Mouse (Mus musculus): ENCODE results near the gene Ints3. TPM values are rescaled to one million over a fixed set of nuclear protein-coding genes. Genes with fewer than 3 reads are reported as not detected.
A peak's percentile ranks its signal among the peaks of the same experiment; 100 is the strongest.

Gene Ints3
- polyA plus RNA-seq, 1 experiment from 2014 or later, result 15.7 TPM

- DNase-seq (ENCODE audit: low spot score), result no peak
These were observed 42.4 kb downstream of the Ints3 start for GRCm38 (mm10) chr3:90391004-90391403.

DNA sequence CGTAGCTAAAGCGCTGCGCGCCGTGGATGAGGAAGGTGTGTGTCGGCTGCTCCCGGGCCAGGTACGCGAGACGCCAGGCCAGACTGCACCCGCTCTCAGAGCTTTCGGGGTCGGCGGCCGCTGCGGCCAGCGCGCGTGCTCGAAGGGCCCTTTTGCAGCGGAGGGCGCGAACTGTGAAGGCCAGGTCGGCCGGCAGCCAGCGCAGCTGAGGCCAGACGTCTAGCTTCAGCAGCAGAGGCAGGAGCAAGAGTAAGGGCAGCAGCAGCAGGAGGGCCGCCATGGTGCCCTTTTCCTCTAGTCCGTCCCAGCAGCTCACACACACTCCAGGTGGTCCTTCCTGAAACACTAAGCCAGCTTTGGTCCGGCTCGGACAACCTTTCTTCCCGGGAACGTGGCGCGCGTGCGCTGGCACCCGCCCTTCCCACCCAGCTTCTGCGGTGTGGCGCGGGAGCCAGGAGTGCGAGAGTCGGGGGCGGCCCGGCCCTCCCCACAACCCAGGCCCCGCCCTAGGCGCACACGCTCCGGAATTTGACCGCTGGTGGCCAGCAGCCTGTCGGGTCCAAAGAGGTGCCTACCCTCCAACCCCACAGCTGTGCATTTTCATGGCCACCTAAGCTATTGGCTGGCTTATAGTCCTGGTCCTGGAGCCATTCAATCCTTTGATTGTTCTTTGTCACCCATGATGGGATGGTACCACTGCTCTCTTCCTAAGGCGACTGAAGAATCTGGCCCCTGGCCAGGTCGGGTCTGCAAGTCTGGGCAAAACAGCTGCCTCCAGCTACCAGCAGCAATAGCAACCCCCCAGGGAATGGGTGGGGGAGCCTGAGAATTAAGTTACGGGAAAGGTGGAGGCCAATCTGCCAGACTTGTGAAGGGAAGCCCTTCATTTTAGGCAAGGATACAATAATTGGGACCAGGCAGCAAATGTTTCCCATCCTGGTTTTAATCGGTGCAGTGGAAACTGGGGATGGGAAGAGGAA is 43.6 kb downstream of the Ints3 start, which contains the start of gene Slc27a3:
TSS of gene Slc27a3 (minus strand) at position 428 of the 980 bp plus-strand sequence.
- no peak for DNase-seq (ENCODE audit: low spot score)

- no peak for DNase-seq (ENCODE audit: low spot score)
These were observed 44.5 kb downstream of the Ints3 start for GRCm38 (mm10) chr3:90388726-90389510.

DNA sequence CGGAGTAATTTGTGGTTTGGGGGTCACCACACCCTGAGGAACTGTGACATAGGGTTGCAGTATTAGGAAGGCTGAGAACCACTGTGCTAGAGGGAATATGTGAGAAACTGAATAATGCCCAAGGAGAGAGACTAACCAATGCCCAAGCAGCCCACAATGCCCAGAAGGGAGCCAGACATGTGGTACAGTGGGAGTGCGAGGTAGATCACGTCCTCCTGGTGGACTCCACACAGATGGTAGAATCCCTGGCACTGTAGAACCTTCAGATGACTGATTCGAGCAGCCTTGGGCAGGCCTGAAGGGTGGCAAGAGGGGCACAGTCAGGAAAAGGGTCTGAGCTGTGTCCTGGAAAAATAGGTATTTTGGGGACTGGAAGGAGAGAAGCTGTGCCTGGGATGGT is 45.2 kb downstream of the Ints3 start:
- DNase-seq (ENCODE audit: low spot score), result no peak

DNA sequence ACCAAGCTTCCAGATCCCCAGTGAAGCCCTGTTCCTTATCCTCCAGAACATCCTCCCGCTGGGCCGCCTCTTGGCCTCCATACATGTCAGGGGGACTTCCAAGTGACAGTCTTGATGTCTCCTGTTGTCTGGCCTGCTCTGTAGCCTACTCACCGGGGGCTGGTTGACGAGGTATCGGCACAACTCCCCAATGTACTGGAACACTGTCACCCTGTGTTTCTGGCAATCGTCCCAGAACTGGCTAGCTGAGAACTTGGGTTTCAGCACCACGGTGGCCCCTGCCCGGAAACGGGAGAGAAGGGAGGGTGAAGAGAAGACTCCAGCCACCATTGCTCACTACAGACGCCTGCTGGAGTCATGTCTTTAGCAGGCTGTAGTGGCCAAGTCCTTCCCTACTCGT is 45.9 kb downstream of the Ints3 start:
- DNase-seq (ENCODE audit: low spot score), result no peak

DNA sequence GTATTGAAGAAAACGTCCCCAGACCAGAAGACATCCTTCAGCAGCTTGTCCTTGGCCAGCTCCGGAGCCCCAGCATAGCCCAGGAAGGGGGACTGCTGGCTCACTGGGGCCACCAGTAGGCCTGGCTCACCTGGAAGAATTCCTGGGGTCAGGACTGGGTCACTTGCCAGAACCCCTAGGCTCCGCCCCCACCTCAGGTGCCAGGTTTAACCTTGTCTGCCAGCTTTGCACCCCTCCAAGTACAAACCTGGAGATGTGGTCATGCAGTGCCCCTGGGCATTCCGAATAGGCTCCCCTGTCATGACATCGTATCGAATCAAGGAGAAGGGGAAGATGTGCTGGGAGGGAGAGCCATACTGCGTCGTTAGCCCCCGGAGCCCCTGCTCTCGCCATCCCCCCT is 46.6 kb downstream of the Ints3 start:
- DNase-seq (ENCODE audit: low spot score), result no peak

DNA sequence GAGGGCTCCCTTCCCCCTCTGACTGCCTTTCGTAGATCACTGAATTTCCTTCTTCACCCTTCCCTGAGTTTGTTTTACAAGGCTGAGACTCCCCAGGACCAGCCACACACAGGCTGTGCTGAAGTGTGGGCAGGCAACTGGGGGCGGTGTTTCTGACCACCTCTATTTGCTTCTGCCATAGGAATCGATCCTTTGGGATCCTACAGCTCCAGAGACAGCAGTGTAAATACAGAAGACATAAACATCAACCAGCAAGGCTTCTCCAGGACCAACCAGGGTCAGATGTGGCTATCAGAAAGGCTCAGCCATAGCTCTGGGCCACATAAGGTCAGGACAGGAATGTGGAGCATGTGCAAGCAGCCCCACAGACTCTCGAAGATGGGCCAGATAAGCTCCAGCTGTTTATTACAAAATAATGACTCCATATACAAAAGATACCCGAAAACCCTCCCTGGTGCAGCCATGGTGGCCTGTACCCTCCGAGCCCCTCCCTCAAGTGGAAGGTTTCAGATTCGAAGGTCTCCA is 48.5 kb downstream of the Ints3 start:
- no peak for DNase-seq (ENCODE audit: low spot score)

GRCm38 (mm10) chr3:90383690-90384089 is 49.7 kb downstream of the Ints3 start:
- no peak for DNase-seq (ENCODE audit: low spot score)

GRCm38 (mm10) chr3:90381727-90382126 is 51.7 kb downstream of the Ints3 start:
- DNase-seq (ENCODE audit: low spot score), result no peak

GRCm38 (mm10) chr3:90378496-90378895 is 54.9 kb downstream of the Ints3 start:
- no peak for DNase-seq (ENCODE audit: low spot score)

- no peak for DNase-seq (ENCODE audit: low spot score)
These were observed 57.2 kb downstream of the Ints3 start for GRCm38 (mm10) chr3:90376247-90376585.

- no peak for DNase-seq (ENCODE audit: low spot score)
These were observed 57.7 kb downstream of the Ints3 start for GRCm38 (mm10) chr3:90375562-90376246.

- no peak for DNase-seq (ENCODE audit: low spot score)
These were observed 59.1 kb downstream of the Ints3 start for GRCm38 (mm10) chr3:90374368-90374767.

DNA sequence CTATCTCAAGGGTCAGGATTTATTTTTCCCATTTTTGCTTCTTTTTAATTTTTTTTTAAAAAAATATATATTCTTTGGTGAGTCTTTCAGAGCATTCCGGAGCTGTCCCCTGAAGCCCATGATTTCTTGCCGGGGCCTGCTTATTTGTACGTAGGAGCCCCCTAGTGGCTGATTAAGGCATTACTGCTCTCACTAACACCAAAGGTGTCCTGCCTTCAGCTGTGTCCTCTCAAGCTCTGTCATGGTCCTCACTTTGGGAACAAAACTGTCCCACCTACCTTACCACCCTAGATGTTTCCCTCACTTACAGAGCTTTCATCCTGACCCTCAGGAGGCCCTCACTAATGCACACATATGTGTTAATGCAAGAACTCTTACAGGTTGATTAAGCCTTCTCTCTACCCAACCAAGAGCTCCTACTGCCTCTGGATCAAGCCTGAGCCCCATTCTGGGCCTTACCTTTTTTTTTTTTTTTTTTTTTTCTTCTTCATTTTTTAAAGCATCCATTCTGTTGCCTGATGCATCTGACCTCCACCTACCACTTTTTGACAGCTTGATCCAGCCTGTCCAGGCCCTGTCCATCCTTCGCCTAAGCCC is 59.9 kb downstream of the Ints3 start:
- peak; percentile 81 for DNase-seq (ENCODE audit: low spot score)

- no peak for DNase-seq (ENCODE audit: low spot score)
These were observed 60.6 kb downstream of the Ints3 start for GRCm38 (mm10) chr3:90372817-90373216.

GRCm38 (mm10) chr3:90371857-90372256 is 61.6 kb downstream of the Ints3 start:
- DNase-seq (ENCODE audit: low spot score), result no peak

DNA sequence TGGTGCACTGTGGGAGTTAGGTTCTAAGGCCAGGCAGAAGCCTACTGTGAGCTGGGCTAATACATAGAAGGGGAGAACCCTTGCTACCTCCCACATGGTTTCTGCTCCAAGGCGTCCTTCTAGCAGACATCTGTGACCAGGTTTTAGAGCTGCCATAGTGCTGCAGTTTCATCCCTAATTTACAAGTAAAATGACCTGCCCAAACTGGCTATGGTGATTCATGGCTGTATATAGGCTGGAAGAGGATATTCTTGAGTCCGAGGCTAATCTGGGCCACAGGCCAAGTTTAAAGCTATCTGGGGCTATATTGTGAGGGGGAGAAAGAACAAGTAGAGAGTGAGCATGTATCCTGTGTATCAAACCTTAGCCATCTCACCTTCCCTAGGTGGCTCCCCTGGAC is 64.4 kb downstream of the Ints3 start:
- no peak for DNase-seq (ENCODE audit: low spot score)

GRCm38 (mm10) chr3:90367001-90367632 is 66.3 kb downstream of the Ints3 start:
- DNase-seq (ENCODE audit: low spot score), result no peak

DNA sequence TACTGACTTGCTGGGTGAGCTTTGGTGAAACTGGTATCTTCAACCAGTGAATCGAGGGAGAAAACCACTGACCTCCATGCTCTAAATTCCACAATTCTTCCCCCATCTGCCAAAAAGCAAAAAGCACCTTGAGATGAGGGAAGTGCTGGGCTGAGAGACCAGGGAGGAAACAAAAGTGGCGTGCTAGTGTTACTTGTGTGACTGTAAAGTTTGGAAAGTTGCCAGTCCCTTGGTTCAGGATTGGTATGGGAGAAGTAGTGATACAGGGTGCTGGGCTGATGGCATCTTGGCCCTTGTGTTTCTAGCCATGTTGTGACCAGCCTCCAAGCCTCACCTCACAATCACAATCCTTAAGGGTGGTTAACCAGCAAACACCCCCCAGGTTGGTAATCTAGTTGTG is 71.1 kb downstream of the Ints3 start:
- no peak for DNase-seq (ENCODE audit: low spot score)

DNA sequence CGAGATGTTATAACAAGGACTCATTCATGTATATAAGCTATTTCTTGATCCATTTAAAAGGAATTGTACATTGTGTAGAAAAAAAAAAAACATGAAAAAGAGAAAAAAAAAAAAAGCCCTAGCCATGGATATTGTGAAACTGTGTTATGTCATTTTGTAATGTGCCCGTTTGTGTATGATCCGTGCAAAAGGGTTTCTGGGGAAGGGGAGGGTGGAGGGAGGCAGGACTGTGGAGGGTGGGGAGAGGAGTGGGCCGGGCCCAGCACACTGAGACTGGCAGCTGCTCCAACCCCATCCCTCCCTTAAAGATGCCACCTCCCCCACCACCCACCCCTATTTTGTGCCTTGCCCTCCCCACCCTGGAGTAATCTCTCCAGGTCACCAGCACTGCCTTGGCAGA is 71.9 kb downstream of the Ints3 start:
- DNase-seq (ENCODE audit: low spot score), result no peak

DNA sequence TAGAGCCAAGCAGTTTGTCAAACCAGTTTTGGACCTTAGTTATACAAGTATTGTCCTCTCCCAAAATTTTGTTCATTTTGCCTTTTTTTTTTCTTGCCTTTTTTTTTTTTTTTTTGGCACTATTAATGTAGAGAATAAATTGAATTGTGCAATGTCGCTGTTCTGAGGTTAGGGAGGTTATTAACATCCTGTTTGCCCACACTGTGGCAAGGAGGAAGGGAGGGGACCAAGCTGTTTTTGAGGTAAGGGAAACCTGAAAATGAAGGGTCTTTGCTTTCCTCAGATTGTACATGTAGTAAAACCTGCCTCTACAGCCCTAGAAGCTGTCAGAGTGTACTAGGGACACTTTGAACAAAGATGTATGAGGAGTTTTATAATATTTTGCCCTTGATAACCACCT is 74.2 kb downstream of the Ints3 start:
- DNase-seq (ENCODE audit: low spot score), result no peak

Data from thymus, postnatal 0 days (tissue).